Mouse (Mus musculus): ENCODE data around the gene Lyrm9. TPM values are rescaled to one million over a fixed set of nuclear protein-coding genes. Genes with fewer than 3 reads are reported as not detected.

Gene Lyrm9
- total RNA-seq, 2 experiments from 2014 or later = 23.2 to 30.6 TPM

GRCm38 (mm10) chr11:78814461-78814941, 11.9 kb upstream of the Lyrm9 start:
- DNase-seq = peak; percentile 55

GRCm38 (mm10) chr11:78815986-78816792, 10.2 kb upstream of the Lyrm9 start:
- no peak for DNase-seq

- DNase-seq = no peak
These were observed 8.9 kb upstream of the Lyrm9 start for GRCm38 (mm10) chr11:78817311-78818022.

GRCm38 (mm10) chr11:78820337-78821000, 5.9 kb upstream of the Lyrm9 start:
- peak; percentile 55 for DNase-seq

- peak; percentile 77 for DNase-seq
These were observed 3.4 kb upstream of the Lyrm9 start for GRCm38 (mm10) chr11:78822792-78823498.

- no peak for DNase-seq
These were observed 1.2 kb downstream of the Lyrm9 start for GRCm38 (mm10) chr11:78827546-78827945.

- peak; percentile 58 for DNase-seq
These were observed 2.0 kb downstream of the Lyrm9 start for GRCm38 (mm10) chr11:78828386-78828785.

- DNase-seq = no peak
These were observed 3.0 kb downstream of the Lyrm9 start for GRCm38 (mm10) chr11:78829373-78829772.

GRCm38 (mm10) chr11:78830180-78830579, 3.8 kb downstream of the Lyrm9 start:
- no peak for DNase-seq

- no peak for DNase-seq
These were observed 5.3 kb downstream of the Lyrm9 start for GRCm38 (mm10) chr11:78831716-78832115.

- DNase-seq = no peak
These were observed 5.8 kb downstream of the Lyrm9 start for GRCm38 (mm10) chr11:78832117-78832726.

- DNase-seq = peak; percentile 72
These were observed 6.5 kb downstream of the Lyrm9 start for GRCm38 (mm10) chr11:78832816-78833314.

GRCm38 (mm10) chr11:78836486-78836885, 10.1 kb downstream of the Lyrm9 start:
- DNase-seq = no peak

- DNase-seq = peak; percentile 88
These were observed 11.6 kb downstream of the Lyrm9 start for GRCm38 (mm10) chr11:78837989-78838388.

GRCm38 (mm10) chr11:78839491-78839890, 13.1 kb downstream of the Lyrm9 start:
- DNase-seq = peak; percentile 70

GRCm38 (mm10) chr11:78840141-78840540, 13.8 kb downstream of the Lyrm9 start:
- DNase-seq = no peak

- DNase-seq = no peak
These were observed 15.6 kb downstream of the Lyrm9 start for GRCm38 (mm10) chr11:78841987-78842386.

GRCm38 (mm10) chr11:78846620-78847019, 20.2 kb downstream of the Lyrm9 start:
- DNase-seq = no peak

GRCm38 (mm10) chr11:78847884-78848848, 21.8 kb downstream of the Lyrm9 start:
- no peak for DNase-seq

GRCm38 (mm10) chr11:78849859-78850258, 23.5 kb downstream of the Lyrm9 start:
- no peak for DNase-seq
